Mouse (Mus musculus): ENCODE results near the gene Kcnn3. TPM values are rescaled to one million over a fixed set of nuclear protein-coding genes. Genes with fewer than 3 reads are reported as not detected.

The Kcnn3 gene
- total RNA-seq, 2 experiments from 2014 or later: 6.9 to 11.9 TPM

DNA sequence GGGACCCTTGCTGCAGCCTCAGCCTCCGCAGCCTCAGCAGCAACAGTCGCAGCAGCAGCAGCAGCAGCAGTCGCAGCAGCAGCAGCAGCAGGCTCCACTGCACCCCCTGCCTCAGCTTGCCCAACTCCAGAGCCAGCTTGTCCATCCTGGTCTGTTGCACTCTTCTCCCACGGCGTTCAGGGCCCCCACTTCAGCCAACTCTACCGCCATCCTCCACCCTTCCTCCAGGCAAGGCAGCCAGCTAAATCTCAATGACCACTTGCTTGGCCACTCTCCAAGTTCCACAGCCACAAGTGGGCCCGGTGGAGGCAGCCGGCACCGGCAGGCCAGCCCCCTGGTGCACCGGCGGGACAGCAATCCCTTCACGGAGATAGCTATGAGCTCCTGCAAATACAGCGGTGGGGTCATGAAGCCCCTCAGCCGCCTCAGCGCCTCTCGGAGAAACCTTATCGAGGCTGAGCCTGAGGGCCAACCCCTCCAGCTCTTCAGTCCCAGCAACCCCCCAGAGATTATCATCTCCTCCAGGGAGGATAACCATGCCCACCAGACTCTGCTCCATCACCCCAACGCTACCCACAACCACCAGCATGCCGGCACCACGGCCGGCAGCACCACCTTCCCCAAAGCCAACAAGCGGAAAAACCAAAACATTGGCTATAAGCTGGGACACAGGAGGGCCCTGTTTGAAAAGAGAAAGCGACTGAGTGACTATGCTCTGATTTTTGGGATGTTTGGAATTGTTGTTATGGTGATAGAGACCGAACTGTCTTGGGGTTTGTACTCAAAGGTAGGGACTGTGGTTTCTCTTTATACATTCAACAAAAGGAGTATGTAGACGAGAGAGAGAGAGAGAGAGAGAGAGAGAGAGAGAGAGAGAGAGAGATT, 896 bp downstream of the Kcnn3 start:
- DNase-seq: peak; percentile 57

DNA sequence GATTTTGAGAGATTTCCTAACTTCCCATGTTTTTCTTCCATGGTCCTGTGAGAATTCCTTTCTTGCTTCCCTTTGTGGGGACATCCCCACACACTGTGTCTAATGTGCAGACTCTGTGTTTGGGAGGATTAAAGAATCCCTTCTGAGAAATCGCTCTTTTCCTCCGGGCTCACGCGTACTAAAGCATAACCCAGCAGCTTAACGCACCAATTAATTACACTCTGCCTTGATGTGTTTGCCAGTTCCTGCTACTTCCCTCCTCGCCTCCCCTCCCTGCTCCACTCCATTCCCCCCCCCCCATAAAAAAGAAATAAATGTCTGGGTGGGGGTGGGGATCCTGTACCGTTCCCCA, 1.5 kb downstream of the Kcnn3 start:
- no peak for DNase-seq

DNA sequence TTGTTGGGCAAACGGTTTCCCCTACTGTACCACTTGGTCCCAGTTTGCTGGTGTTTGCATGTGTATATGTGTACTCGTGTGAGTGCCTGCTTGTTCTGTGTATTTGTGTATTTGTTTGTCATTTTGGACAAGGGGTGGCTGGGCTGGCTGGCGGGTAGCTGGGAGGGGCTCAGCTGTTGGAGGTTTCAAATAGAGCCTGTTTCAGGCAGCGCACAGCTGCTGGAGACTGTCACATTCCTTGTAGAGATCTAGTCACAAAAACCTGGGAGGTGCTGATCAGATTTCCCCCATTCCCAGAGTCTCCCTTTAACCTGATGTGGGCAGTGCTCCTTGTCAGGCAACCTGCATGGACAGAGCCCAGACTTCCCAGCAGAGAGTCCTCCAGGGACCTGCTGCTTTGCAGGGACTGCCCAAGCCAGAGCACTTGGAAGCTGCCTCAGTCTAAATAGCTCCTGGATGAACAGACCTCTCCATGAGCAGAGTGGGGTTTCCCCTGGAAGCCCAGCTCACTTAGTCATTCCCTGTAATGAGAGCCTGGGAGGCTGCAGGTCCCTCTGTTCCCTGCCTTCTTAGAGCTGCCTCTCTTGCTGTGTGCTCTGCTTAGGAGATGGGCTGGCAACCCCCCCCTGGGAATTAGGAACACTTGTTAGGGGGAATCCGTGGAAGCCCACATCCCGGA, 2.6 kb downstream of the Kcnn3 start:
- DNase-seq: peak; percentile 30

DNA sequence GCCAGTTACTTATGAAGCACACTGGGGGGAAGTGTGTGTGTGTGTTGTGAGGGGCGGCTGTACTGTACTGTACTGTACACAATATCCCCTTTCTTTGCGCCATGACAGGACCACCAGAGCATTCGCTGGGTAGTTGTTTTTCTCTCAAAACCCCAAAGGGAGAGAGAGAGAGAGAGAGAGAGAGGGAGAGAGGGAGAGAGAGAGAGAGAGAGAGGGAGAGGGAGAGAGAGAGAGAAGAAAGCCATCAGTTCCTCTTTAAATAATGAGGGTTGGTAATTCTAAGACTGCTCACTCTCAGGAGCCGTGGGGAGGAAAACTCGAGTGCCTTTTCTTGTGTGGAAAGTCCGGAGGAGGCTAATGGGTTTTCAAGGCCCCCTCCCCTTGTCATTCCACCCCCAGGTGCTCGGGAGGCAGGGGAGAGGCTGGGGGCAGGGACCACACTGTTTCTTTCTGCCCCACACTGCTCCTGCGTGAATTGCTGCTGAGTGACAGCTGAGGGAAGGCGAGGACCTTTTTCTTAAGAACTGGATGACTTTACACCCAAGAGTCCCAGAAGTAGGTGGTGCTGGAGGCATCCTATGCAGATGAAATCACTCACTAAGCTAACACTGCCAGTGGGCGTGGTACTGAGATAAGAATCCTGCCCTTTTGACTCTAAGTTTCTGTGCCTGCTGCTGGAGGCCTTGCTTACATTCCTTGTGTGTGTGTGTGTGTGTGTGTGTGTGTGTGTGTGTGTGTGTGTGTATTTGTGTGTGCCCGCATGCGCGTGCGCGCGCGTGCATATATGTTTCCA, 6.5 kb downstream of the Kcnn3 start:
- no peak for DNase-seq

DNA sequence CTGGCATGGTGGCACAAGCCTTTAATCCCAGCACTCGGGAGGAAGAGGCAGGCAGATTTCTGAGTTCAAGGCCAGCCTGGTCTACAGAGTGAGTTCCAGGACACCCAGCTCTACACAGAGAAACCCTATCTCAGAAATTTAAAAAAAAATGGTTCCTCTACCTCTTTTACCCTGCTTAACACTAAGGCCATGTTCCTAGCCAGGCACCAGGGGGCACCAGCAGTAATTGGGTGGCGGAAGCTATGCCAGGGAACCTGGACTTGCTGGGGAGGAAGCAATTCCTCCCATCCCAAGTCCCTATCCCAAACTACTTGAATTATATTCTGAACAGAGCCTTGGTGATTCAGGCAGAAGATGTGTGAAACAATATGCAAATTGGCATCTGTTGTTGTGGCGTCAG, 9.8 kb downstream of the Kcnn3 start:
- DNase-seq: no peak

DNA sequence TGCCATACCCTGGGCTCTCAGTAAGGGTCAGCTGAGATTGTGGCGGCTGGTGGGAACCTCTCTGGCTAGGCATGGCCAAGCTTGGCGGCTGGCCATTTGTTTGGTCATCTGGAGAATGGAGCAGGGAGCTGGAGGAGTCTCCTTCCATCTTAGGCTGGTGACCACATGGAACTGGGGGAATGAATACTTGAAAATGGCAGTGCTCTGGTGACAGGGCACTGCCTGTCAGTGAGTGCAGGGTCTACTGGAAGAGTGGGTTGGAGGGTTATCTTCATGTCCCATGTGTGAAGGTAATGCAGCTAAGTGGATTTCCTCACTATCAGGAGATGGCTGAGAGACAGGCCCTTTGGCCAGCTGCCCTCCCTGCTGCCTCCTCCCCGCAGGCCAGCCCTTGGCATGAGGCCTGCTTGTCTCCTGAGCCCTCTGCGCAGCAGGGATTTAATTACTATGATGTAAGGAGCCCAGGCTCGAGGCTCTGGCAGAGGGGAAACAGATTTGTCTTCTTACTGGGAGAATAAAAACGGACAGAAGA, 14.7 kb downstream of the Kcnn3 start:
- DNase-seq: peak; percentile 74

DNA sequence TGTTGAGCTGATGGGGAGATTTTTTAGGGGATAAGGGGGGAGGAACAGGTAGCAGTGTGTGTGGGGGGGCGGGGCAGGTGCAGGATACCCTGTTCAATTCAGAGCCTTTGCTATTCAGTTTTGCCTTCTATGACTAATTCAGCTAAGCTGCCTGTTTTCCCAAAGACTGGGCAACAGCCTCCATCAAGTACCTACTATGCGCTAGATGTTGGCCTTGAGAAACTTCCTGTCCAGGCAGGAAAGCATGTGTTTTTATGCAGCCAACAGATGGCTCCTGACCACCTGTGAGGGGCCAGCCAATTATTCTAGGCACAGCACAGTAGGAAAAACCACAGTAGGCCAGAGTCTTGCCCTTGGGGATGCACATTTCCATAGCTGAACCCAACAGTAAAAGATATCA, 15.2 kb downstream of the Kcnn3 start:
- no peak for DNase-seq

DNA sequence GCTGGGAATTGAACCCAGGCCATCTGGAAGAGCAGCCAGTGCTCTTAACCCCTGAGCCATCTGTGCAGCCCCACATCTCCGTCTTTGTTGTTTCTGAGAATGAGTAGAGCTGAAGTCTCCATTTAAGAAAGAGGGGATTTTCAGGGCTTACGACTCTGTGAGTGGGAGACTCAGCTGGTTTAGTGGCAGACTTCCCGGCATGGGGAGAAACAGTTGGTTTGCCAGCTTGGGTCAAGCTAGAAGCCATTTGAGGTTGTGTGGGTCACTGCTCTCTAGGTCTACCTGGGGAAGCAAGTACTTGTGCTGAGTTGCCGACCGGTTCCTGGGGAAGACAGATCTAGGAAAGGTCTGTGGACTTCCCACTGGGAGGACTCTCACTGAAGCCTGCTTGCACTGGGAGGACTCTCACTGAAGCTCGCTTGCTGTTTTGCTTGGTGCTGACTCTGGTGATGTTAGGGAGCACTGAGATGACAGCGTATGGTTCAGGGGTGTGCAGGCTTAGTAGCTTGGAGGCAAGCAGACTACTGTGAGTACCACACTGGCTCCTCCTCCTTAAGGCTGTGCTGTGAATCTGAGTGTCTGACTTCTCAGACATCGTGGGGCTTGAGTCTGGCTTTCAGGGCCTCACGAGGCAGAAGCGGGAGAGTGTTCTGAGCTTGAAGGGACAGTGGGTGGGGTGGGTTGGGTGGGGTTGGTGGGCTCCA, 19.2 kb downstream of the Kcnn3 start:
- DNase-seq: no peak

DNA sequence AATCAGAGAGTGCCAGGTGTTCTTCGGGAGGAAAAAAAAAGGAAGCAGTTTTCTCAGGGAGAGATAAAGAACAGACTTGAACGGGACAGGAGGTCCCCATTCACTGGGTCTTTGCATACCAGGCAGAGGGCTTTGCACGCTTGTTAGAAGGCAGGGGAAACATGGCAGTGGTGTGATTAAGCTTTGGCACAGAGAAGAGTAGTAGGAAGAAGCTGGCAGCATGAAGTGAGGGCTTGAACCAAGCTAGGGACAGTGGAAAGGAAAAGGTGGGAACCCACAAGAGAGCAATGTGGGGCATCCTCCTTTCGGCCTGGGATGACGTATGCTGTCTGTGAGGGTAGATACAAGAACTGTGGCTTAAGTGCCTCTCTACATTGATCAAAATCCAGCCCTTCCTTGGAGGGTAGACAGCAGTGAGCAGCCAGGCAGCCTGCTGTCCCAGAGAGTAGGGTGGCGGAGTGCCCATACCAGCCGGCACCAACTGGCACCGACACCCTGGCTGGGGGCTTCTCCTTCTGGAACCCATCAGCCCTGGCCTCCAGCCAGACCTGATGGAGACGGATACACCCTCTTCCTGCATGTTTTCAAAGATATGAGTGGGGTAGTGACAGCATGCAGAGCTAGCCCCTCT, 19.9 kb downstream of the Kcnn3 start:
- DNase-seq: peak; percentile 24

DNA sequence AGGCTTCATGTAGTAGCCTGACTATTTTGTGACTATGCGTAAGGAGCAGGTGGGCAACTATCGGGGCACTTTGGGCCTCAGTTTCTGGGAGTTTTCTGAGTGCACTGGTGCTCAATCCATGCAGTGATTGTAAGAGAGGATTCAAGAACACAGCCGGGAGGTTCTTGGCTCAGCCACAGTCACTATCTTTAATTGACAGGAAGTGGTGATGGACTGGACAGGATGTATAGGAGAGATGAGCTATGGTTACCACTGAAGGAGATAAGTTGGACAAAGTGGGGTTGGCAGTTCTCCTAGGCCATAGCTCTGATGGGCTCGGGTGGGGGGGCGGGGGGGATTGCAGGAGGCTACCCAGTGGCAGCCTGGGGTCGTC, 20.4 kb downstream of the Kcnn3 start:
- no peak for DNase-seq

DNA sequence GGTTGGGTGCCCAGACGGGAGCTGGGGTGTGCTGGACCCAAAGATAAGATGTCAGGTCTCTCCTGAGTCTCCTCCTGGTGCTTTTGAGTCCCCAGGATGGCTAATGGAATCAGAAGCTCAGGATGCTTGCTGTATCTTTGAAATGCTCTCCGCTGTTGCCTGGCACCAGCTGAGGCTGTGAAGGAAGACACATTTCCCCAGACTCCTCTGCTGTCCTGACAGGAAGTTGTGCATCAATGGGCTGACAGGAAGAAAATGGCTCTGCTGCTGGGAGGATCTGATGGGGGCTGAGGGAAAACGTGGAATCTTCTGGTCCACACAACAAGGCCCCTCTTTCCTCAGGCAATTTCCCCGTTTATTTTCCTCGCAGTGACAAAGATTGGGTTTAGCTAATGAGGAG, 27.0 kb downstream of the Kcnn3 start:
- DNase-seq: no peak

DNA sequence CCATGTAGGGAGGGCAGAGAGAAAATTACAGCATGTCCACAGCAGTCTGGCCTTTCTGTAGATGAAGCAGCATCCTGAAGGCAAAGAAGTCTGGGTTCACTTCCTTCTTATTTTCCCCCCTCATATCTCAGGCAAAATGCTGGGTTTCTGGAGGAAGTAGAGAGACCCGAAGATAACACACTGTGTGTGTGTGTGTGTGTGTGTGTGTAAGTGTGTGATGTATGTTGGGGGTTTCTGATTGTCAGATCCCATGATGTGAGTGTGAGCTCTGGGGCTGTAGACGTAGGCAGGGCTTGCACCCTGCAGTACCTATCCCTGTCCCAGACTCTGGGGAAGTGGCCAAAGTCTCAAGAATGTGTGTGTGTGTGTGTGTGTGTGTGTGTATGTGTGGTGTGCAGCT, 28.8 kb downstream of the Kcnn3 start:
- no peak for DNase-seq

DNA sequence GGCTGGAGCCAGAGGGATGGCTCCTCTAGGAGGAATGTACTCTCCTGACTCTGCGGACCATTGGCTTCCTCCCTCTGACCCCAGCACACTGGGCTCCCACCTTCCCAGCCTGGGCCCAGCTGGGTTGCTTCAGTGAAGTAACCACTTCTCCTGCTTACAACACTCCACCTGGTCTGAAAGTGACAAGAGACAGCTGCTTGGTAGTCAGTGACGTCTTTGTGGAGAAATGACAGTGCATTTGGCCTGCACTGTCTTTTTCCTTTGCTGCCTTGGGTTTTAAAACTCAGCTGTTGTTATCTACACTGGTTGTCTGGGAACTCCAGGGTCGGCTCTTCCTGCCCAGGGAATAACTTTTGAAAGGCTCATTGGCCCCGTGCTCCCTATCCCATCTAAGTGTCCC, 29.5 kb downstream of the Kcnn3 start:
- no peak for DNase-seq

DNA sequence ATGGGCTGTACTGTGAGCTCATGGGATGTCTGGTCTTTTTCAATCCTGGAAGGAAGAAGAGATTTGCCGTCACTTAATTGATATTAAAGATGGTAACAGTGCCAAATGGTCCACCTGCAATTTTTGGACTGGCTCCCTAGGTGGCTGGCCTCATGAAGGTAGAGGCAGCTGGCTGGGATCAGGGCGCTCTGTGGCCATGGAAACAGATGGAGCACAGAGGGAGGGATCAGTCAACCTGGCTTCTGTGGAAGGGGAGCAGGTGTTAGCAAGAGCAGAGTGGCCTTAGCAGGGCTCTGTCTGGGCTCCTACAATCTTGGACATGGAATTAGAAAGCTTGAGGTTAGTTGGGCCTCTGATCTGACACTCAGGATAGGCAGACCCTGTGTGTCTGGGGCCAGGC, 31.9 kb downstream of the Kcnn3 start:
- DNase-seq: no peak

DNA sequence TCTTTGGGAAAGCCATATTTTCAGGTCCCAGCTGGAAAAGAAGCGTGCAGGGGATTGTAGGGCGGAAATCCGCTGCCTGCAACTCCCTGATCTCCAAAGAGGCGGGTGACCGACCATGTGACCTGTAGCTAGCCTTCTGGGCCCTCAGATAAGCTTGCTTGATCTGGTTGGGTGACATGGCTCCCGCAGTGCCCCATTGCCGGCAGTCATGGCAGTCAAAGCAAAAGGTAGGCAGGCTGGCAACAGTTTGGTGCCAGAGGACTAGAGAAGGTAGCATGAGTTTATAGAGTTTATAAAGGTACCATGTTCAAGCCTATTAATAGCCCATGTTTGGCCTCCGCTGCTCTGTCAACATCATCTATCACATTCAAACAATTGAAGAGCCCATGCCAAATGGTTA, 33.5 kb downstream of the Kcnn3 start:
- no peak for DNase-seq

DNA sequence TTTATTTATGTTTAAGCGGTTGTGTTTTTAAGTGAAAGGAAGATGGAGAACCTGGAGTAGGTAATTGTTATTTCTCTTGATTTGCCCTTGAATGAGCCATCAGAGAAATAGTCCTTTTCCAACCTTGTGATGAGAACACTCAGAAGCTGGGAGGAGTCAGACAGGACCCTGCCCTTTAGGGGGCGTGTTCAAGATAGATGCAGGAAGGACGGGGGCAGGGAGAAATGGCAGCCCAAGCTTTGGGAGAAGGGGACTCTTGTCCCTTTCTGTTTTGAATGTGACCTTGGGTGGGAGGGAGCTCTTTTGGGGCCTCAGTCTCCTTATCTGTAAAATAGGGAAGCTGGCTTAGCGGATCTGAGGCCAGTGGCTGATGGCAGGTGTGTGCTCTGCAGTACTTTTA, 34.0 kb downstream of the Kcnn3 start:
- DNase-seq: no peak

DNA sequence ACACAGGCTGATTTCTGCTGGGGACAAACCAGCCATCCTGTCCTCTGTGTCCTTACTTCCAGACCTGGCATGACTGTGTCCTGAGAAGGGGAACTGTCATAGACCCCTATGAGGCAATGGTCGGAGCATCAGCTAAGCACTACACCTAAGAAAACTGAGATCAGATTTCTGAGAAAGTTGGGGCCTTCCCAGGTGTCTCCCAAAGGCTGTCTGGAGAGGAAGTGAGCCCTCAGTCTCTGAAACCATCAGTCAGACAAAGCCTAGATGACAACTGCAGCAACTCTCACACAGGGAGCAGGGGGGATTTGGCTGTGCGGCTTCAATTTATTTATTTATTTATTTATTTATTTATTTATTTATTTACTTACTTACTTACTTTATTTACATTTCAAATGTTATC, 34.6 kb downstream of the Kcnn3 start:
- no peak for DNase-seq

DNA sequence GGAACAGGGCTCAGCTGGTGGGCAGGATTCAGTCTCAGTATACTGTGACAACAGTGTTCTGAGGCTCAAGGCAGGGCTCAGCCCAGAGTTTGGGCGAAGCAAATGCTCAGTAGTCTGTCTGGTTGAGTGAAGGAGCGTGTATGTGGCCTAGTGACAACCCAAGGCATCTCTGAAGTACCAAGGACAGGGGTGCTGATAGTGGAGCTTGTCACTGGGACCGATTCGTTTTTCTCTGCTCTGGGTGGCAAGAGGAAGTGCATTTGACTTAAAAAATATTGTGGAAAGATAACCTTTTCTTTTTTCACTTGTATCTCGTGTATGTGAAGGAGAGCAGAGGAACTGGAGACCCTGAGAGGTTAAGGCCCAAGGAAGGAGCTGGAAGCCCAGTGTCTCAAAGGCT, 37.8 kb downstream of the Kcnn3 start:
- no peak for DNase-seq

DNA sequence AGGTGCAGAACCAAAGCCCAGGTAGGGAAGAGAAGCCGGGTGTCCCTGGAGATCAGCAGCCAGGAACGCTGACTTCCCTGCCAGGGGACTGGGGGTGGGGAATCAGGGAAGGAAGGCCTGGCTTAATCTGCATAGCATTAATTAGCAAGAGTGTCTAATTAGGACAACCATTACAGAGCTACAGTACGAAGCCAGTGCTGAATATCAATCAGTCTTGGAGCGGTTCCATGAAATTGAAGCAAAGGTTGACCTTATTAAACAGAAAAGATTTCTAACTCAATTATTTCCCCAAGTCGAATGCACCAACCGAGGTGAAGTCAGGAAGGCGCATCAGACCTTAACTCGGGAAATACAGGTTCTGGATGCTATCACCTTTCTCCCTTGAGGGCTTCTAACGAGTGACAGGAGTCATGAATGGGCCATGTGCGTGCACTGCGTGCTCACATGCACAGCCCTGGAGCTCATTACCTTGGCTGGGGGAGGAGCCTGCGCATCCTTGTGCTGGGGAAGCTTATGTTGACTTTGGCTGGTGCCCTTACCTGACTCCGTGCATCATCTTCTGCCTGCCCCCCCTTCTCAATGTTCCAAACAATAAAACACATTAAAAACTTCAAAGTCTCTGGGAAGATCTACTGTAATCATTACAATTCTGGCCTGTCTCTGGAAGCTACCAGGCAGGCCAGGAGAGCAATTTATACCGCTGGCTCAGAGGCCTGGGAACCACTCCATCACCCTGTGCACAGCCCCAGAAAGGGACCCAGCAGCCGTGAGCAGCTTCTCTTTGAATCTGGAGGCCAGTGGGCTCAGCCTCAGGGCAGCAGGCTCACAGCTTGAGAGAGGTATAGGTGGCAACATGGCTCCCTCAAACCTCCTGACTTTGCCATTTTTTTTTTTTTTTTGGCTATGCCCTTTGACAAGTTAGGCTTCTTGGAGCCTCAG, 39.3 kb downstream of the Kcnn3 start:
- no peak for DNase-seq

DNA sequence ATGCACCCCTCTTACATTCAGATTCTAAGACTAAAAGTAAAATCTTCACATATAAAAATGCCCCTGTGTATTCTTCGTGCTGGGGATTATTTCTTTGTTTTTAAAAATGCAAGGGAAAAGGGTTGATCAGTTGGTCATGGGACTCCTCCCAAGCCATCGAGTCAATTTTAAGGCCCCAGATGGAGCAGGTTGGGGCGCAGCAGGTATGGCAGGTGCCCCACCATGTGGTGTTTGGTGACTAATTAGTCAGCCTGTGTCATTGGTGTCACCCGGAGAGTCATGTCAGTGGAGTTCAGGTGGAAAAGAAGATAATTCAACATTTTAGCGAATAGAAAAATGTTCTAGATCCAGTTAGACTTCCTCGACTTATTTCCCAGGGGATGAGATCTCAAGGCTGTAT, 41.4 kb downstream of the Kcnn3 start:
- DNase-seq: no peak

DNA sequence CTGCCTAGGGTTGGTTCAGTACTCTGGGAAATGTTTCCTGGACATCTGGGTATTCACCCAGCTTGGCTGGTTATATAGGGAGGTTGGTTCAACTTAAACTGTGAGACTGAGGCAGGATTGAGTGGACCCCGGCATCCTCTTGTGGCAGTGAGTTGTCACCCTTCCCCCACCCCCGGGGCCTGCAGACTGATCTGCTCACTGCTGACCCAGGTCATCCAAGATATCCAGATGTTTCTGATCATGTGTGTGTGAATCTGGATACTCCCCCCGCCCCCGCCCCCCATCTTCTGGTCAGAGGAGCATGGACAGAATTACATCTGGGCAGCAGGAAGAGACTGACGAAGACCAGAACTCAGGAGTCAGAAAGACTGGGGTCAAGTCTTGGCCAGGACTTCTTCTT, 45.4 kb downstream of the Kcnn3 start:
- no peak for DNase-seq
